19 mouse cellular contexts compared by ENCODE assay signal in the genomic region with DNA sequence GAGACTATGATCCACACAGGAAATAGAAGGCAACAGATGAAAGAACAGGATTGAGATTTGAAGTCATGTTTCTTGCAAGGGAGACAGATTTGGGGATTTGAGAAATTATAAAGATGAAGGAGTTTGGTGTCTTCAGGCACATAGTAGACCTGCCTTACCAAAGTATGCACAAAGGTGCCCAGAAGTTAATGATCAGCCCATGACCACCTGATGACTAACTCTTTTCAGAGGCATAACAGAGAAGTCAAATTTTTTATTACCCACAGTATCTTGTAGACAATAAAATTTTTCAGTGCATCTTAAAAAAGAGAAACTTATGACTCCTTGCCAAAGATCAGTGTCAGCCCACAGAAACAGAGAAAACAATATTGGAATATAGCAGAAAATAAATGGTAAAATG. TPM values are rescaled to one million over a fixed set of nuclear protein-coding genes. Genes with fewer than 3 reads are reported as not detected.
DNase-seq lines count a peak whose midpoint lies in the region; ATAC-seq and TF ChIP-seq lines count a peak whose summit lies in the region.
"Had no signal": no experiment of that assay in that cellular context is flagged by ENCODE, and none has a peak within 500 bp of the region (broad histone marks: within the 10 kb centered on the region; RNA-seq: fewer than 3 reads in every experiment).

No protein-coding gene starts in this region.

- H3K4me1 ChIP-seq in kidney, embryonic 14.5 days (ENCODE audit: control insufficient read depth, insufficient read depth, low read length) = no peaks in the 10 kb centered on the region
- no peaks in the 10 kb centered on the region; the same call in 1 of the 2 replicates for H3K4me1 ChIP-seq in intestine, embryonic 14.5 days (replicated peaks; ENCODE audit: control insufficient read depth, insufficient read depth, low read length)
- no peaks in the 10 kb centered on the region for H3K4me1 ChIP-seq in intestine, embryonic 15.5 days (replicated peaks)
- no peaks in the 10 kb centered on the region for H3K4me1 ChIP-seq in intestine, postnatal 0 days (replicated peaks; ENCODE audit: control insufficient read depth, insufficient read depth, low read length)
- H3K4me1 ChIP-seq in cerebellum, adult 2 months (ENCODE audit: control insufficient read depth, insufficient read depth, low read length) = no peaks in the 10 kb centered on the region
- H3K4me1 ChIP-seq: embryonic facial prominence, embryonic 10.5 days; embryonic facial prominence, embryonic 12.5 days; forebrain, embryonic 13.5 days; forebrain, embryonic 15.5 days had no signal

- H3K9me3 ChIP-seq in kidney, embryonic 14.5 days (ENCODE audit: control insufficient read depth, low read length) = no peaks in the 10 kb centered on the region
- H3K9me3 ChIP-seq in intestine, embryonic 14.5 days (ENCODE audit: control insufficient read depth, low read length) = no peaks in the 10 kb centered on the region
- H3K9me3 ChIP-seq in intestine, embryonic 15.5 days = no peaks in the 10 kb centered on the region
- H3K9me3 ChIP-seq in intestine, postnatal 0 days (ENCODE audit: control insufficient read depth) = no peaks in the 10 kb centered on the region
- H3K9me3 ChIP-seq: embryonic facial prominence, embryonic 10.5 days; embryonic facial prominence, embryonic 12.5 days; forebrain, embryonic 13.5 days; forebrain, embryonic 15.5 days had no signal

- no peak for ATAC-seq in kidney, embryonic 14.5 days (ENCODE audit: low FRiP score, low TSS enrichment)
- ATAC-seq in intestine, embryonic 14.5 days (replicated peaks; ENCODE audit: low FRiP score, low TSS enrichment, low read depth) = peak; percentile 68; the same call in 1 of the 2 replicates
- peak; percentile 89 for ATAC-seq in intestine, embryonic 15.5 days
- peak; percentile 54; the same call in 1 of the 2 replicates for ATAC-seq in intestine, postnatal 0 days
- ATAC-seq: forebrain, embryonic 13.5 days; forebrain, embryonic 15.5 days had no signal

- DNase-seq in kidney, adult 9 months = peak; percentile 51
- DNase-seq in intestine, embryonic 14.5 days (ENCODE audit: low spot score) = no peak
- DNase-seq in urinary bladder, adult 18-20 months (ENCODE audit: low spot score in 2 of 2) = no peak
- no peak for DNase-seq in cerebellum, adult 2 months
- DNase-seq: adrenal gland, adult 2 months; adrenal gland, postnatal 10 days; adrenal gland, postnatal 25 days; cerebellum, adult 11 months; cerebellum, adult 18-20 months; cerebellum, adult 9-10 months; cerebellum, postnatal 10 days; cerebellum, postnatal 25 days had no signal

- no peaks in the 10 kb centered on the region for H3K36me3 ChIP-seq in kidney, embryonic 14.5 days (ENCODE audit: control insufficient read depth, insufficient read depth, low read length)
- no peaks in the 10 kb centered on the region for H3K36me3 ChIP-seq in intestine, embryonic 14.5 days (ENCODE audit: control insufficient read depth, insufficient read depth, low read length)
- H3K36me3 ChIP-seq in intestine, embryonic 15.5 days = no peaks in the 10 kb centered on the region
- H3K36me3 ChIP-seq in intestine, postnatal 0 days (ENCODE audit: control insufficient read depth, insufficient read depth) = no peaks in the 10 kb centered on the region
- H3K36me3 ChIP-seq: embryonic facial prominence, embryonic 10.5 days; embryonic facial prominence, embryonic 12.5 days; forebrain, embryonic 15.5 days had no signal

- H3K9ac ChIP-seq in kidney, embryonic 14.5 days (ENCODE audit: low read depth, low read length) = no peak overlapping the region
- no peak overlapping the region for H3K9ac ChIP-seq in intestine, embryonic 14.5 days (ENCODE audit: low read length)
- H3K9ac ChIP-seq in intestine, embryonic 15.5 days = no peak overlapping the region
- H3K9ac ChIP-seq in intestine, postnatal 0 days (ENCODE audit: low read depth, low read length) = no peak overlapping the region
- H3K9ac ChIP-seq: embryonic facial prominence, embryonic 12.5 days; forebrain, embryonic 13.5 days; forebrain, embryonic 15.5 days had no signal

- TF ChIP-seq CTCF in intestine, postnatal 0 days (IDR thresholded peaks at IDR 0.05; ENCODE audit: low read depth) = no peak
- TF ChIP-seq CTCF in cerebellum, adult 2 months (IDR thresholded peaks at IDR 0.05; ENCODE audit: borderline replicate concordance, insufficient read depth, low read depth, low read length) = no peak

- H3K27me3 ChIP-seq in kidney, embryonic 14.5 days (ENCODE audit: control insufficient read depth, insufficient read depth, low read length) = no peaks in the 10 kb centered on the region
- no peaks in the 10 kb centered on the region for H3K27me3 ChIP-seq in intestine, embryonic 14.5 days (replicated peaks; ENCODE audit: control insufficient read depth, insufficient read depth, low read length)
- no peaks in the 10 kb centered on the region for H3K27me3 ChIP-seq in intestine, embryonic 15.5 days (replicated peaks)
- no peaks in the 10 kb centered on the region for H3K27me3 ChIP-seq in intestine, postnatal 0 days (replicated peaks; ENCODE audit: control insufficient read depth, insufficient read depth, low read length)
- H3K27me3 ChIP-seq in cerebellum, adult 2 months (ENCODE audit: control insufficient read depth, insufficient read depth, low read length) = no peaks in the 10 kb centered on the region
- H3K27me3 ChIP-seq: embryonic facial prominence, embryonic 12.5 days; forebrain, embryonic 13.5 days; forebrain, embryonic 15.5 days had no signal

- no peak overlapping the region for H3K27ac ChIP-seq in kidney, embryonic 14.5 days (ENCODE audit: low read depth, low read length)
- no peak overlapping the region for H3K27ac ChIP-seq in intestine, embryonic 14.5 days (ENCODE audit: low read depth)
- no peak overlapping the region for H3K27ac ChIP-seq in intestine, embryonic 15.5 days
- no peak overlapping the region for H3K27ac ChIP-seq in intestine, postnatal 0 days (ENCODE audit: low read depth, low read length)
- no peak overlapping the region for H3K27ac ChIP-seq in cerebellum, adult 2 months (ENCODE audit: insufficient read depth, low read length)
- H3K27ac ChIP-seq: embryonic facial prominence, embryonic 10.5 days; embryonic facial prominence, embryonic 12.5 days; forebrain, embryonic 13.5 days; forebrain, embryonic 15.5 days had no signal

- no peak overlapping the region for H3K4me3 ChIP-seq in kidney, embryonic 14.5 days (ENCODE audit: low read length)
- no peak overlapping the region for H3K4me3 ChIP-seq in intestine, embryonic 14.5 days (ENCODE audit: low read depth, low read length)
- no peak overlapping the region for H3K4me3 ChIP-seq in intestine, embryonic 15.5 days (replicated peaks)
- no peak overlapping the region for H3K4me3 ChIP-seq in intestine, postnatal 0 days (ENCODE audit: low read depth, low read length)
- no peak overlapping the region for H3K4me3 ChIP-seq in cerebellum, adult 2 months (replicated peaks; ENCODE audit: insufficient read depth, low read depth, low read length)
- H3K4me3 ChIP-seq: embryonic facial prominence, embryonic 10.5 days; embryonic facial prominence, embryonic 12.5 days; forebrain, embryonic 13.5 days; forebrain, embryonic 15.5 days had no signal

- TF ChIP-seq POLR2A in cerebellum, adult 2 months (IDR thresholded peaks at IDR 0.05; ENCODE audit: borderline replicate concordance, insufficient read depth, low read length) = no peak

- no peak overlapping the region for H3K4me2 ChIP-seq in kidney, embryonic 14.5 days (replicated peaks; ENCODE audit: low read depth, low read length)
- H3K4me2 ChIP-seq in intestine, embryonic 14.5 days (ENCODE audit: low read length) = no peak overlapping the region
- no peak overlapping the region for H3K4me2 ChIP-seq in intestine, embryonic 15.5 days (replicated peaks)
- no peak overlapping the region for H3K4me2 ChIP-seq in intestine, postnatal 0 days (replicated peaks; ENCODE audit: low read depth)
- H3K4me2 ChIP-seq: embryonic facial prominence, embryonic 12.5 days; forebrain, embryonic 13.5 days; forebrain, embryonic 15.5 days had no signal

RNA-seq across cellular contexts. Expression of a gene that starts 12.6 kb away (rescaled TPM):
- polyA plus RNA-seq in kidney, embryonic 14.5 days (2014; fragmentation: Nextera tagmentation; extraction: Ambion mirVana) = 2.6 and 3.4 TPM in 2 replicates
- polyA plus RNA-seq in intestine, embryonic 14.5 days (2014; fragmentation: Nextera tagmentation; extraction: Ambion mirVana) = 5.2 and 5.4 TPM in 2 replicates
- polyA plus RNA-seq in intestine, embryonic 15.5 days (2015; fragmentation: Nextera tagmentation; extraction: Ambion mirVana) = 5.6 and 6.5 TPM in 2 replicates
- 4.3 and 4.6 TPM in 2 replicates for polyA plus RNA-seq in intestine, postnatal 0 days (2015; fragmentation: Nextera tagmentation; extraction: Ambion mirVana)
- 6.0 and 6.6 TPM in 2 replicates for polyA plus RNA-seq in cerebellum, adult 2 months (2012; rRNA removed)
